Mouse (Mus musculus) lung, postnatal 0 days (tissue): ENCODE data around the gene Acyp1. TPM values are rescaled to one million over a fixed set of nuclear protein-coding genes. Genes with fewer than 3 reads are reported as not detected.
"Not testable (repeated sequence)": the region's sequence is repeated elsewhere in the genome, so short reads cannot be mapped to it uniquely, and the experiment has no call there.

ENCODE experiments used
- ATAC-seq: fragments of 200-750 bp; cut with Nextera tagmentation; 2 replicates; pipeline ENCODE4 v1.8.0; 2017; ENCODE audit warnings: moderate library complexity
- DNase-seq: peaks from one replicate; pipeline ENCODE4 v3.0.0-alpha.2; 2016; ENCODE audit warnings: low spot score
- H3K27ac ChIP-seq: fragments of 300-500 bp; sonication (generic); 2 replicates; pipeline ENCODE4 v1.5.1; 2014; ENCODE audit warnings: antibody characterized with exemption, mild to moderate bottlenecking, low read length, mixed read lengths
- H3K27me3 ChIP-seq: fragments of 300-500 bp; sonication (generic); replicated peaks from 2 replicates; pipeline ENCODE4 v1.6.1; 2014; ENCODE audit warnings: low read length, mixed read lengths; ENCODE audit not compliant: insufficient read depth
- H3K36me3 ChIP-seq: fragments of 300-500 bp; sonication (generic); 2 replicates; pipeline ENCODE4 v1.6.1; 2014; ENCODE audit warnings: low read length, mixed read lengths; ENCODE audit not compliant: insufficient read depth
- H3K4me1 ChIP-seq: fragments of 300-500 bp; sonication (generic); 2 replicates; pipeline ENCODE4 v1.6.1; 2014; ENCODE audit warnings: antibody characterized with exemption, low read depth, low read length, mixed read lengths; ENCODE audit not compliant: insufficient read depth
- H3K4me2 ChIP-seq: fragments of 300-500 bp; sonication (generic); replicated peaks from 2 replicates; pipeline ENCODE4 v1.6.1; 2014; ENCODE audit warnings: low read depth, mild to moderate bottlenecking, low read length, moderate library complexity, mixed read lengths
- H3K4me3 ChIP-seq: fragments of 300-500 bp; sonication (generic); 2 replicates; pipeline ENCODE4 v1.5.1; 2014; ENCODE audit warnings: low read depth, low read length
- H3K9ac ChIP-seq: fragments of 300-500 bp; sonication (generic); replicated peaks from 2 replicates; pipeline ENCODE4 v1.6.1; 2014; ENCODE audit warnings: low read depth, mild to moderate bottlenecking
- H3K9me3 ChIP-seq: fragments of 300-500 bp; sonication (generic); 2 replicates; pipeline ENCODE4 v1.6.1; 2016; ENCODE audit warnings: low read length, mixed read lengths
- CTCF ChIP-seq: IDR thresholded peaks from 2 replicates; pipeline ENCODE4 v1.5.1; 2016; ENCODE audit warnings: antibody characterized with exemption, mild to moderate bottlenecking
- EP300 ChIP-seq: IDR thresholded peaks from 2 replicates; pipeline ENCODE4 v1.6.1; 2016; ENCODE audit warnings: antibody characterized with exemption, mild to moderate bottlenecking, control low read depth
- WGBS: fragments of 180-500 bp; shearing (Covaris S2); extraction: QIAGEN DNeasy Blood & Tissue Kit; methylation state at CpG from one replicate; pipeline ENCODE4 v1.1.7; 2014; 5-methylcytosine and 5-hydroxymethylcytosine counted together
- polyA plus RNA-seq: library from polyadenylated mRNA; unstranded; fragments of >200 nt; fragmentation: Nextera tagmentation; extraction: Ambion mirVana; gene quantifications from 2 replicates; pipeline ENCODE4 v1.2.1, GENCODE M21; 2015

Gene Acyp1
- polyA plus RNA-seq, 1 experiment from 2014 or later = 54.9 TPM

DNA sequence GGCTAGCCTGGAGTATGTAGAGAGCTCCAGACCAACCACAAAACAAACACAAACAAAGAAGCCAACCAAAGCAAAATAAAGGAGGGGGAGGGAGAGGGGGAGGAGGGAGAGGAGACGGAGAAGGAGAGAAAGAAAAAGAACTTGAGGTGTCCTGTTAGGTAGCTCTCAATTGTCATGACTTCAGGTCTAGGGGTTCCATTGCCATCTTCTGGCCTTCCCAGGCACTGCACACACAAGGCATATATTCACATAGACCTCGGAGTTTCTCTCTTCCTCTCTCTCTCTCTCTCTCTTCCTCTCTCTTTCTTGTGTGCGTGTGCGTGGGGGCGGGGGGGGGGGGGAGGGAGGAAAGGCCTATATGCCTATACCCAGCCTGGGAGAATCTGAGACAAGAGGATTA lies 1.3 kb downstream of the Acyp1 start:
- no peak overlapping the region for H3K9ac ChIP-seq
- H3K4me3 ChIP-seq = no peak overlapping the region
- peaks cover 4% of the 10 kb centered on the region; the same call in 1 of the 2 replicates for H3K4me1 ChIP-seq
- H3K27me3 ChIP-seq = no peaks in the 10 kb centered on the region
- H3K36me3 ChIP-seq = no peaks in the 10 kb centered on the region
- DNase-seq (peak; percentile 58), ATAC-seq (no peak)
- no peak for TF ChIP-seq EP300
- peak; percentile 70 for TF ChIP-seq CTCF
- 29% methylated on average over 2 of the region's 5 CpGs for WGBS
- H3K4me2 ChIP-seq = no peak overlapping the region
- no peak overlapping the region for H3K27ac ChIP-seq
- H3K9me3 ChIP-seq = no peaks in the 10 kb centered on the region

DNA sequence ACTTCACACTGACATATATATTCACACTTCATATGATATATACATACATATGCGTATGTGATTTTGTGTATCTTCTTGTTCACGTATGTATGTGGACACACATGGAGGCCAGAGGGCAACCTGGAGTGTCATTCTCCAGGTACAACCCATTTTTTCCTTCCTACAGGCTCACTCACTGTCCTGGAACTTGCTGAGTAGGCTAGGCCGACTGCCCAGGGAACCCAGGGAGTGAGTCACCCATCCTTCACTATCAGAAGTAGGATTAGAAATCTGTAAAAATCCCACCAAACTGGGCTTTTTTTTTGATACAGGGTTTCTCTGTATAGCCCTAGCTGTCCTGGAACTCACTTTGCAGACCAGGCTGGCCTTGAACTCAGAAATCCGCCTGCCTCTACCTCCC lies 3.2 kb downstream of the Acyp1 start:
- Histone ChIP-seq H3K4me3 (no peak overlapping the region), H3K27me3 (no peaks in the 10 kb centered on the region), H3K4me2 (no peak overlapping the region), H3K4me1 (peaks cover 4% of the 10 kb centered on the region; the same call in 1 of the 2 replicates), H3K36me3 (no peaks in the 10 kb centered on the region), H3K9ac (no peak overlapping the region), H3K9me3 (no peaks in the 10 kb centered on the region), H3K27ac (no peak overlapping the region)
- no peak for DNase-seq
- 86% methylated on average over 4 of the region's 4 CpGs for WGBS
- ATAC-seq = no peak
- no peak for TF ChIP-seq EP300
- no peak for TF ChIP-seq CTCF

DNA sequence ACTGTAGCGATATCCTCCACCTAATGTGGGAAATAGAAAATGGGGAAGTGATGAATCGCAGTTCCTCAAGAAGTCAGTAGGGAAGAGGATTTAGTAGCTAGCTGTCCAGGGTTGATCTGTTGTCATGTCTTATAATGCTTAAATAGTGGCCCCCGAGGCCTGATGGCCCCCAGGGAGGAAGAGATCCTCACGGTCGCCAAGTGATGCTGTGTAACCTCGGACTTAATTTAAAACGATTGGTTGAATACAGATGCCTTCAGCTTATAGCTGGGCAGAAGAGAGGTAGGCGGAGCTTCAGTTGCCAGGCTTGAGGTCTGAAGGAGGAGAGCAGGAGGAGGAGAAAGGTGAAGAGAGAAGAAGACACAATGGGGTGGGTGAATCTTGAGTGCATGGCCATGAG lies 3.9 kb downstream of the Acyp1 start:
- DNase-seq (no peak), ATAC-seq (no peak)
- Histone ChIP-seq H3K27ac (no peak overlapping the region), H3K4me1 (peaks cover under 1% of the 10 kb centered on the region; the same call in 1 of the 2 replicates), H3K9ac (no peak overlapping the region), H3K9me3 (no peaks in the 10 kb centered on the region), H3K4me3 (no peak overlapping the region), H3K27me3 (no peaks in the 10 kb centered on the region), H3K36me3 (no peaks in the 10 kb centered on the region), H3K4me2 (no peak overlapping the region)
- 64% methylated on average over 8 of the region's 8 CpGs for WGBS
- TF ChIP-seq CTCF (no peak), EP300 (no peak)

DNA sequence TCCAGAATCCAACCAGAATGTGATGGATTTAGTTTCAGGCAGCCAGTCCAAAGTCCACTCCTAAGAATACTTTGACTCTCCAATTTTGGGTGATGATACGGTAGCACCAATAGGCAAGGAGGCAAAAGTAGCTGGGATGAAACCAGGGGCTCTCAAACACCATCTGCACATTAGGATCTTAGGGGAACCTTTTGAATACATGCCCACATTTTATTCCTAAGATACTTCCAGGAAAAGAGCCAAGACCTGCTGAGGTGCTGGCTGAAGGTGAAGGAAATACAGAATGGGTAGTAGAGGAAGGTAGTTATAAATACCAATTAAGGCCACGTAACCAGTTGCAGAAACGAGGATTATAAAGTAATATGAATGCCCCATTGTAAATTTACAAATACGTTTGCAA lies 6.5 kb downstream of the Acyp1 start:
- not testable (repeated sequence) for H3K9ac ChIP-seq, H3K36me3 ChIP-seq, H3K4me2 ChIP-seq, H3K27ac ChIP-seq, H3K4me1 ChIP-seq, DNase-seq, H3K9me3 ChIP-seq, H3K4me3 ChIP-seq, ATAC-seq, H3K27me3 ChIP-seq
- WGBS = 91% methylated on average over 1 of the region's 4 CpGs

DNA sequence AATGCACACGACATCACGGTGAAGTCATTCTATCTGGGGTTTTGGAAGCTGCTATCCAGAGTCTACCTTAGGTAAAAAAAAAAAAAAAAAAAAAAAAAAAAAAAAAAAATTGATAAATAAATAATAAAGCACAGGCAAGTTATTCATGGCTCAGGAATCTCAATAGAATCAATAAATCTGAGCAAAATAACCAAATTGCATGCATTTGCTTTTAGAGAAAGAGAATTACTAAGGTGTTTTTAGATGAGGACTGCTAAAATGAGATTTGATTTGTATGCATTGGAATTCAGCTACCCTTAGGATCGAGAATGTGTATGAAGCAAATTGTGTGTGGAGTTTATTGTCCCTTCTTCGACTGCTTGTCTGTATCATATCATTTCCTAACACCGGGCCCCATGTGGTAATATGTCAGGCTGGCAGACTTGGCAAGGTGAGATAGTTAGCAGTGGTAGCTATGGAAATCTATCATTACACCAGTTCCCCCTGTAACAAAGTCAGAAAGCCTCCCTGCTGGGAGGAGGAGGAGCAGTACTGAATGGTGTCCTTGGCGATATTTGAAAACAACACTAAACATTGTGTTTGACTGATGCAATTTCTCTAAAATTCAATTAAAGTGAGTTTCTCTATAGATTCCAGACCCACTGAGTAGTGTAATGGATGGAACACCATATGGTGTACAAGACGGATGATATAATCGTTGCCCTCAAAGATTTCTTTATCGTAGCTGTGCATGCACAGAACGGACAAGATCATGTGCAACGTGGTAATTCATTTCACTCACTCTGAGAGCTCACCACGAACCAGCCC lies 7.2 kb downstream of the Acyp1 start:
- H3K9ac ChIP-seq = no peak overlapping the region
- TF ChIP-seq EP300 (no peak), CTCF (no peak)
- H3K27me3 ChIP-seq = no peaks in the 10 kb centered on the region
- peak; percentile 25 for DNase-seq
- WGBS = 65% methylated on average over 12 of the region's 12 CpGs
- H3K9me3 ChIP-seq = no peaks in the 10 kb centered on the region
- H3K4me3 ChIP-seq = peak overlapping the region; percentile 72; the same call in 1 of the 2 replicates
- no peaks in the 10 kb centered on the region for H3K4me1 ChIP-seq
- ATAC-seq = no peak
- no peaks in the 10 kb centered on the region for H3K36me3 ChIP-seq
- no peak overlapping the region for H3K27ac ChIP-seq
- H3K4me2 ChIP-seq = peak overlapping the region; percentile 89

DNA sequence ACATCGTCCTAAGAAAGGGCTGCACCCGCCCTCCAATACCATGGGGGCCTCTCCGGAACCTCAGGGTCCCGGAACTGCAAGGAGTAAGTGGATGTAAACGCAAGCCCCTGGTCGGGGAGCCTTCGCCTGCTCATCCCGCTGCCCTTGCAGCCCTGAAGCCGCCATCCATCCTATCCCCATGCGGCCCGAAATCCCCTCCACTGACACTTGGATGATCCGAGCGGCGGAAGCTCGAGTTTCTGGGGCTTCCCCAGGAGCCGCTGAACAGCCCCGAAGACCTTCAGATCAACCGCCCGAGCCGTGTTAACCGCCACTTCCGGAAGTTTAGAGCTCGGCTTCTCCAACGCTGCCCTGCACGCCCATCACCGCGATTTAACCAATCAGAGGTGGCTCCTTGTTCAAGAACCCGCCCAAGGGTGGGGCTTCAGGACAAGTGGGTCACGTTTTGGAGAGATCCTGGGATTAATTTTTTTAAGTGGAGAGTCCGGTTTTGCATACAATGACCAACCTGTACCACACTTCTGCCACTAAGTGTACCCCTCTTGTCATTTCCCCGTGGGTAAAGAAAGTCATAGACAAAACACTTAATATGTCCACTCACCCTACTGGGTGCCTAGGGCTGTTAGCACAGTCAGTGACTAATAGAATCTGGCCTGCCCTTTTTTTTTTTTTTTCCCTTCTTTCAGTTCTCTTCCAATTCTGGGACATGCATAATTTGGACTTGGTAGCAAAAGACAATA lies 8.0 kb downstream of the Acyp1 start:
- Histone ChIP-seq H3K9me3 (no peaks in the 10 kb centered on the region), H3K4me3 (peak overlapping the region; percentile 72), H3K27ac (peak overlapping the region; percentile 71), H3K4me2 (peak overlapping the region; percentile 89), H3K4me1 (no peaks in the 10 kb centered on the region), H3K27me3 (no peaks in the 10 kb centered on the region), H3K36me3 (no peaks in the 10 kb centered on the region), H3K9ac (peak overlapping the region; percentile 68)
- under 1% methylated on average over 31 of the region's 31 CpGs for WGBS
- TF ChIP-seq CTCF (no peak), EP300 (peak; percentile 72)
- ATAC-seq (peak; percentile 99), DNase-seq (peak; percentile 98)
